Mouse (Mus musculus) splenic B cell, adult 2 months (primary cell): ENCODE measurements at regions not wholly inside any gene's neighbourhood (a gene's known extent, or its start where the extent isn't known, plus 50 kb on each side); places are given as distances from the start of the nearest gene placed in this dataset.
A peak's percentile ranks its signal among the peaks of the same experiment; 100 is the strongest.

Experiments used
- DNase-seq: peaks from one replicate; pipeline ENCODE4 v3.0.0-alpha.2; 2011; ENCODE audit warnings: low read depth, low spot score
- H3K27me3 ChIP-seq: 2 replicates; pipeline ENCODE4 v1.6.1; 2012; ENCODE audit warnings: mild to moderate bottlenecking, low read length, moderate library complexity, mixed read lengths; ENCODE audit not compliant: control insufficient read depth, poor library complexity, insufficient read depth, severe bottlenecking
- H3K36me3 ChIP-seq: 2 replicates; pipeline ENCODE4 v1.6.1; 2012; ENCODE audit warnings: mild to moderate bottlenecking, low read length, moderate library complexity, mixed read lengths; ENCODE audit not compliant: control insufficient read depth, poor library complexity, insufficient read depth, severe bottlenecking

- no peaks in the 10 kb centered on the region for H3K27me3 ChIP-seq
- no peak for DNase-seq
- no peaks in the 10 kb centered on the region for H3K36me3 ChIP-seq
These were observed 122.0 kb downstream of the Olfr1505 start for GRCm38 (mm10) chr19:14035371-14035770.

GRCm38 (mm10) chr19:14035785-14036184 lies 122.5 kb downstream of the Olfr1505 start:
- Histone ChIP-seq H3K27me3 (no peaks in the 10 kb centered on the region), H3K36me3 (no peaks in the 10 kb centered on the region)
- DNase-seq: no peak

GRCm38 (mm10) chr19:14036750-14037149 lies 123.4 kb downstream of the Olfr1505 start:
- no peaks in the 10 kb centered on the region for H3K36me3 ChIP-seq
- H3K27me3 ChIP-seq: no peaks in the 10 kb centered on the region
- no peak for DNase-seq

- DNase-seq: no peak
- no peaks in the 10 kb centered on the region for H3K27me3 ChIP-seq
- no peaks in the 10 kb centered on the region for H3K36me3 ChIP-seq
These were observed 129.4 kb downstream of the Olfr1505 start for GRCm38 (mm10) chr19:14042753-14043152.

GRCm38 (mm10) chr19:14045456-14045855 lies 132.1 kb downstream of the Olfr1505 start:
- Histone ChIP-seq H3K27me3 (no peaks in the 10 kb centered on the region), H3K36me3 (no peaks in the 10 kb centered on the region)
- no peak for DNase-seq

- no peak for DNase-seq
- no peaks in the 10 kb centered on the region for H3K27me3 ChIP-seq
- H3K36me3 ChIP-seq: no peaks in the 10 kb centered on the region
These were observed 138.7 kb downstream of the Olfr1505 start for GRCm38 (mm10) chr19:14052052-14052451.

GRCm38 (mm10) chr19:14080538-14080937 lies 167.2 kb downstream of the Olfr1505 start:
- Histone ChIP-seq H3K27me3 (no peaks in the 10 kb centered on the region), H3K36me3 (no peaks in the 10 kb centered on the region)
- DNase-seq: peak; percentile 65

- no peak for DNase-seq
- Histone ChIP-seq H3K27me3 (no peaks in the 10 kb centered on the region), H3K36me3 (no peaks in the 10 kb centered on the region)
These were observed 171.4 kb downstream of the Olfr1505 start for GRCm38 (mm10) chr19:14084726-14085125.

GRCm38 (mm10) chr19:14090106-14090505 lies 176.8 kb downstream of the Olfr1505 start:
- H3K36me3 ChIP-seq: no peaks in the 10 kb centered on the region
- no peak for DNase-seq
- H3K27me3 ChIP-seq: no peaks in the 10 kb centered on the region

GRCm38 (mm10) chr19:14094191-14094590 lies 180.9 kb downstream of the Olfr1505 start:
- no peak for DNase-seq
- Histone ChIP-seq H3K27me3 (no peaks in the 10 kb centered on the region), H3K36me3 (no peaks in the 10 kb centered on the region)

- no peaks in the 10 kb centered on the region for H3K27me3 ChIP-seq
- no peak for DNase-seq
- no peaks in the 10 kb centered on the region for H3K36me3 ChIP-seq
These were observed 182.9 kb downstream of the Olfr1505 start for GRCm38 (mm10) chr19:14096187-14096586.

GRCm38 (mm10) chr19:14109091-14109490 lies 195.8 kb downstream of the Olfr1505 start:
- Histone ChIP-seq H3K36me3 (no peaks in the 10 kb centered on the region), H3K27me3 (no peaks in the 10 kb centered on the region)
- no peak for DNase-seq

GRCm38 (mm10) chr19:14123348-14124113 lies 210.2 kb downstream of the Olfr1505 start:
- no peaks in the 10 kb centered on the region for H3K36me3 ChIP-seq
- no peaks in the 10 kb centered on the region for H3K27me3 ChIP-seq
- DNase-seq: no peak

- Histone ChIP-seq H3K27me3 (no peaks in the 10 kb centered on the region), H3K36me3 (no peaks in the 10 kb centered on the region)
- DNase-seq: no peak
These were observed 211.0 kb downstream of the Olfr1505 start for GRCm38 (mm10) chr19:14124250-14124827.

GRCm38 (mm10) chr19:14124986-14125385 lies 211.7 kb downstream of the Olfr1505 start:
- no peak for DNase-seq
- Histone ChIP-seq H3K27me3 (no peaks in the 10 kb centered on the region), H3K36me3 (no peaks in the 10 kb centered on the region)
